Mouse (Mus musculus): Measurements from ENCODE around the gene Yae1d1.

DNA sequence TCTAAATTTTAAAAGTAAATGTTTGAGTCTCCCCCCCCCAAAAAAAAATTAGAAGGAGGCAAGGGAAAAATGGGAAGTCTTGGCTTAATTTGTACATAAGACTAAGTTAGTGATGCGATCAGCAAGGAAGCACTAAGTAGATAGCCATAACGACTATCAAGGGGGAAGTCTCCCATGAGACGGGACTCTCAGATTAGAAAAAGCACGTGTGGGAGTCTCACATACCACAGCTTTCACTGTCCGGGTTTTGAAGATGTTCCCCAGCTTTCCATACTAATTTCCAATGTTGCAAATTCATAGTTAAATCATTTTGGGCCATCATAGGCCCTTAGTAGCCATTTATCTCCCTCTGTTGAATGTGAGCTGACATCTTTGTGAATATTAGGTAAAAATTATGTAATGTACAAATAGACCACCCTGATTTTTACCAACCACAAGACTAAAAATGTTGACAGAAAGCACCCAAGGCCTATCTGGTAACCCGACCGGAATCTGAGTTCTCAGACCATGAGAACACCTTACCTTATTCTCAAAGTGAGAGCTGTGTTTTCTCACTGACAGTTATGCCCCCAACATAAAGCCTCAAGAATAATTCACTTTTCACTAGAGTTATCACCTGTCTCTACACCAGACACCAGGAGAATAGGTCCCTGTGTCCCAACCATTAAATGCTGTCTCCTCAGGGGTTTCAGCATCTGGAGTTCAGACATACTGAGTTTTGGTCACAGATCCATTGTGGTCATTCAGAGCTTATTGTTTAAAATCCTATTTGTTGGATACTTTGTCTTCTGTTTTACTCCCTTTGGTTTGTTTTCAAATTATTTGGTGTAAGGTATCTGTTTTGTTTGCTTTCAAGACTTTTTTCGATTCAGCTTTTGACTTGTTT is 16.1 kb downstream of the Yae1d1 start:
- no peak for TF ChIP-seq CTCF (IDR thresholded peaks at IDR 0.05; ENCODE audit: control insufficient read depth, insufficient read depth, low read length)
- TF ChIP-seq POLR2A (IDR thresholded peaks at IDR 0.05; ENCODE audit: borderline replicate concordance, control insufficient read depth, low read depth, low read length): no peak

Measured in bone marrow, adult 2 months (tissue).